Mouse (Mus musculus): ENCODE data around the gene Tlk1.
A peak's percentile ranks its signal among the peaks of the same experiment; 100 is the strongest.

The Tlk1 gene

GRCm38 (mm10) chr2:70790246-70790645 is 35.3 kb downstream of the Tlk1 start:
- DNase-seq (ENCODE audit: low spot score) = no peak

GRCm38 (mm10) chr2:70789331-70789730 is 36.2 kb downstream of the Tlk1 start:
- no peak for DNase-seq (ENCODE audit: low spot score)

- DNase-seq (ENCODE audit: low spot score) = no peak
Measured at GRCm38 (mm10) chr2:70784447-70784846, 41.1 kb downstream of the Tlk1 start.

- DNase-seq (ENCODE audit: low spot score) = no peak
Measured at GRCm38 (mm10) chr2:70783504-70783903, 42.0 kb downstream of the Tlk1 start.

- peak; percentile 60 for DNase-seq (ENCODE audit: low spot score)
Measured at GRCm38 (mm10) chr2:70779634-70780033, 45.9 kb downstream of the Tlk1 start.

- DNase-seq (ENCODE audit: low spot score) = no peak
Measured at GRCm38 (mm10) chr2:70776744-70777143, 48.8 kb downstream of the Tlk1 start.

GRCm38 (mm10) chr2:70764734-70765133 is 60.8 kb downstream of the Tlk1 start:
- DNase-seq (ENCODE audit: low spot score) = peak; percentile 21

GRCm38 (mm10) chr2:70762741-70763140 is 62.8 kb downstream of the Tlk1 start:
- DNase-seq (ENCODE audit: low spot score) = no peak

GRCm38 (mm10) chr2:70752149-70752548 is 73.4 kb downstream of the Tlk1 start:
- DNase-seq (ENCODE audit: low spot score) = no peak

GRCm38 (mm10) chr2:70751655-70752054 is 73.9 kb downstream of the Tlk1 start:
- no peak for DNase-seq (ENCODE audit: low spot score)

GRCm38 (mm10) chr2:70742588-70742987 is 82.9 kb downstream of the Tlk1 start:
- DNase-seq (ENCODE audit: low spot score) = no peak

GRCm38 (mm10) chr2:70741901-70742300 is 83.6 kb downstream of the Tlk1 start:
- DNase-seq (ENCODE audit: low spot score) = no peak

- no peak for DNase-seq (ENCODE audit: low spot score)
Measured at GRCm38 (mm10) chr2:70736008-70736407, 89.5 kb downstream of the Tlk1 start.

- DNase-seq (ENCODE audit: low spot score) = no peak
Measured at GRCm38 (mm10) chr2:70735534-70735933, 90.0 kb downstream of the Tlk1 start.

- DNase-seq (ENCODE audit: low spot score) = no peak
Measured at GRCm38 (mm10) chr2:70727089-70727488, 98.4 kb downstream of the Tlk1 start.

- no peak for DNase-seq (ENCODE audit: low spot score)
Measured at GRCm38 (mm10) chr2:70723610-70724243, 101.8 kb downstream of the Tlk1 start.

GRCm38 (mm10) chr2:70710878-70711277 is 114.7 kb downstream of the Tlk1 start:
- DNase-seq (ENCODE audit: low spot score) = no peak

- DNase-seq (ENCODE audit: low spot score) = no peak
Measured at GRCm38 (mm10) chr2:70710236-70710635, 115.3 kb downstream of the Tlk1 start.

GRCm38 (mm10) chr2:70708986-70709730 is 116.4 kb downstream of the Tlk1 start:
- DNase-seq (ENCODE audit: low spot score) = no peak

- DNase-seq (ENCODE audit: low spot score) = no peak
Measured at GRCm38 (mm10) chr2:70702403-70702802, 123.1 kb downstream of the Tlk1 start.

GRCm38 (mm10) chr2:70701571-70701970 is 124.0 kb downstream of the Tlk1 start:
- no peak for DNase-seq (ENCODE audit: low spot score)

GRCm38 (mm10) chr2:70700851-70701250 is 124.7 kb downstream of the Tlk1 start:
- no peak for DNase-seq (ENCODE audit: low spot score)

GRCm38 (mm10) chr2:70695712-70696111 is 129.8 kb downstream of the Tlk1 start:
- DNase-seq (ENCODE audit: low spot score) = no peak

GRCm38 (mm10) chr2:70690195-70690594 is 135.3 kb downstream of the Tlk1 start:
- DNase-seq (ENCODE audit: low spot score) = no peak
